12 mouse cellular contexts compared by ENCODE assay signal in genomic region chr8:61745181-61745980, GRCm38 (mm10).
DNase-seq lines count a peak whose midpoint lies in the region; ATAC-seq and TF ChIP-seq lines count a peak whose summit lies in the region.
"Had no signal": no experiment of that assay in that cellular context is flagged by ENCODE, and none has a peak within 500 bp of the region (broad histone marks: within the 10 kb centered on the region; RNA-seq: fewer than 3 reads in every experiment).

No protein-coding gene starts in this region.

- TF ChIP-seq CTCF in kidney, adult 2 months (conservative IDR thresholded peaks at IDR 0.05; ENCODE audit: insufficient read depth, insufficient read length, low read depth, low read length): no peak
- TF ChIP-seq CTCF in brain, embryonic 14.5 days (IDR thresholded peaks at IDR 0.05; ENCODE audit: borderline replicate concordance, extremely low read depth, insufficient read depth, insufficient read length): no peak

- WGBS in kidney, embryonic 16.5 days: 32% methylated on average over 10 of the region's 10 CpGs
- 49% methylated on average over 10 of the region's 10 CpGs for WGBS in kidney, adult 2 months
- WGBS in limb, embryonic 14.5 days: 15% methylated on average over 10 of the region's 10 CpGs

- no peak overlapping the region for H3K4me3 ChIP-seq in kidney, embryonic 16.5 days (ENCODE audit: low read length)
- H3K4me3 ChIP-seq in kidney, adult 2 months (ENCODE audit: insufficient read depth, low read depth, low read length): no peak overlapping the region
- H3K4me3 ChIP-seq in limb, embryonic 14.5 days (replicated peaks; ENCODE audit: low read length): no peak overlapping the region
- H3K4me3 ChIP-seq: hindbrain, embryonic 15.5 days; liver, embryonic 12.5 days had no signal

- no peak for TF ChIP-seq POLR2A in kidney, adult 2 months (IDR thresholded peaks at IDR 0.05; ENCODE audit: low read depth, low read length)
- TF ChIP-seq POLR2A in brain, embryonic 14.5 days (IDR thresholded peaks at IDR 0.05; ENCODE audit: borderline replicate concordance, extremely low read depth, insufficient read depth, insufficient read length, poor library complexity, severe bottlenecking): no peak
- TF ChIP-seq POLR2A in limb, embryonic 14.5 days (IDR thresholded peaks at IDR 0.05; ENCODE audit: borderline replicate concordance, extremely low read depth, insufficient read depth, insufficient read length): no peak

- no peak for DNase-seq in kidney, adult 2 months
- peak; percentile 69 for DNase-seq in brain, embryonic 14.5 days (ENCODE audit: low read depth)
- DNase-seq in limb, embryonic 14.5 days (ENCODE audit: low spot score): peak; percentile 74
- no peak for DNase-seq in cerebellum, adult 18-20 months
- DNase-seq in right cerebral cortex, postnatal 36 days (ENCODE audit: low spot score in 2 of 2): no peak
- DNase-seq in thymus, postnatal 10 days (ENCODE audit: low spot score in 2 of 2): no peak
- DNase-seq: cerebellum, adult 11 months had no signal

- H3K9me3 ChIP-seq in kidney, embryonic 16.5 days (ENCODE audit: low read length): no peaks in the 10 kb centered on the region
- H3K9me3 ChIP-seq in limb, embryonic 14.5 days (ENCODE audit: control insufficient read depth, low read length): no peaks in the 10 kb centered on the region; the same call in 1 of the 2 replicates
- H3K9me3 ChIP-seq: G1E; hindbrain, embryonic 15.5 days; liver, embryonic 12.5 days had no signal

- no peaks in the 10 kb centered on the region for H3K36me3 ChIP-seq in kidney, embryonic 16.5 days (ENCODE audit: insufficient read depth, low read length)
- no peaks in the 10 kb centered on the region for H3K36me3 ChIP-seq in kidney, adult 2 months (ENCODE audit: control insufficient read depth, insufficient read depth, low read length)
- H3K36me3 ChIP-seq in limb, embryonic 14.5 days (ENCODE audit: control insufficient read depth, insufficient read depth, low read length): peaks cover 5% of the 10 kb centered on the region; the same call in 1 of the 2 replicates
- H3K36me3 ChIP-seq: G1E; hindbrain, embryonic 15.5 days; liver, embryonic 12.5 days had no signal

- no peak overlapping the region for H3K27ac ChIP-seq in kidney, embryonic 16.5 days (ENCODE audit: low read length)
- no peak overlapping the region for H3K27ac ChIP-seq in kidney, adult 2 months (ENCODE audit: insufficient read depth, low read depth, low read length)
- H3K27ac ChIP-seq in limb, embryonic 14.5 days (replicated peaks; ENCODE audit: low read depth, low read length): peak overlapping the region; percentile 20; the same call in 1 of the 2 replicates
- H3K27ac ChIP-seq: hindbrain, embryonic 15.5 days; liver, embryonic 12.5 days had no signal

- ATAC-seq in kidney, embryonic 16.5 days (ENCODE audit: low FRiP score, low TSS enrichment): peak; percentile 61; the same call in 1 of the 2 replicates
- ATAC-seq in granulocyte monocyte progenitor cell, adult 5-6 weeks (replicated peaks; ENCODE audit: poor library complexity, severe bottlenecking): peak; percentile 25; the same call in 1 of the 2 replicates
- peak; percentile 82 for ATAC-seq in limb, embryonic 14.5 days (ENCODE audit: low FRiP score, low read depth)
- ATAC-seq: liver, embryonic 12.5 days had no signal

- H3K27me3 ChIP-seq in kidney, embryonic 16.5 days (ENCODE audit: insufficient read depth, low read length): no peaks in the 10 kb centered on the region
- no peaks in the 10 kb centered on the region for H3K27me3 ChIP-seq in kidney, adult 2 months (replicated peaks; ENCODE audit: control insufficient read depth, insufficient read depth, low read length)
- no peaks in the 10 kb centered on the region for H3K27me3 ChIP-seq in limb, embryonic 14.5 days (ENCODE audit: control insufficient read depth, insufficient read depth, low read length)
- H3K27me3 ChIP-seq: hindbrain, embryonic 15.5 days; liver, embryonic 12.5 days had no signal

- peaks cover 12% of the 10 kb centered on the region for H3K4me1 ChIP-seq in kidney, embryonic 16.5 days (ENCODE audit: insufficient read depth, low read length)
- H3K4me1 ChIP-seq in kidney, adult 2 months (ENCODE audit: control insufficient read depth, insufficient read depth, low read length): no peaks in the 10 kb centered on the region
- peaks cover 26% of the 10 kb centered on the region for H3K4me1 ChIP-seq in limb, embryonic 14.5 days (ENCODE audit: control insufficient read depth, insufficient read depth, low read length)

- no peak overlapping the region for H3K4me2 ChIP-seq in kidney, embryonic 16.5 days (replicated peaks; ENCODE audit: low read depth, low read length)
- H3K4me2 ChIP-seq in limb, embryonic 14.5 days (replicated peaks; ENCODE audit: low read depth, low read length, severe bottlenecking): 0 out of 2 replicates have a peak overlapping the region, but pooled peaks have one; percentile 14
- H3K4me2 ChIP-seq: hindbrain, embryonic 15.5 days; liver, embryonic 12.5 days had no signal

- H3K9ac ChIP-seq in kidney, embryonic 16.5 days (replicated peaks; ENCODE audit: low read length): no peak overlapping the region
- H3K9ac ChIP-seq in limb, embryonic 14.5 days (ENCODE audit: low read depth, low read length, severe bottlenecking): no peak overlapping the region
- H3K9ac ChIP-seq: hindbrain, embryonic 15.5 days; liver, embryonic 12.5 days had no signal

Comparison
In these comparisons a context has a peak if more than half of its experiments do, and no peak if none do; other contexts are left out.
1. ATAC-seq: peak in every context shown above with its lines; median percentile 82 in limb, embryonic 14.5 days; 61 in kidney, embryonic 16.5 days; 25 in granulocyte monocyte progenitor cell, adult 5-6 weeks.
2. DNase-seq: peak in brain, embryonic 14.5 days (single experiment) and limb, embryonic 14.5 days (single experiment); none in kidney, adult 2 months (single experiment), cerebellum, adult 18-20 months (0 of 2), right cerebral cortex, postnatal 36 days (0 of 2) and thymus, postnatal 10 days (0 of 2).